Mouse (Mus musculus): Measurements from ENCODE around the gene P4hb.
A peak's percentile ranks its signal among the peaks of the same experiment; 100 is the strongest.
"Not testable (repeated sequence)": the region's sequence is repeated elsewhere in the genome, so short reads cannot be mapped to it uniquely, and the experiment has no call there.

The P4hb gene

DNA sequence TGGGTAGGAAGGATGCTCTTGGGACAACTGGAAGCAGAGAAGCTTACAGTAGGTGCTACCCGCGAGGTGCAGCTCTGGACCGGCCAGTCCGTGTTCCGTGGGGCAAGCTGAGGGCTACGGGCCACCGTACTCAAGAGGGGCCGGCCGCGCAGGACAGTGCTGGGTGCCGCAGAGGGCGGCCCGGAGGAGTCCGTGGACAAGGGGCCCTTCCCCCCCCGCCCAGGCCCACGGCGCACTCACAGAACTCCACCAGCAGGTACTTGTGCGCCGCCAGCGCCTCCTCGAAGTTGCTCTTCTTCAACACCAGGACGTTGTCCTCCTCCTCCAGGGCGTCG, 669 bp downstream of the P4hb start:
- DNase-seq (ENCODE audit: low read depth), result no peak

GRCm38 (mm10) chr11:120571754-120572416, 1.2 kb downstream of the P4hb start:
- no peak for DNase-seq (ENCODE audit: low read depth)

DNA sequence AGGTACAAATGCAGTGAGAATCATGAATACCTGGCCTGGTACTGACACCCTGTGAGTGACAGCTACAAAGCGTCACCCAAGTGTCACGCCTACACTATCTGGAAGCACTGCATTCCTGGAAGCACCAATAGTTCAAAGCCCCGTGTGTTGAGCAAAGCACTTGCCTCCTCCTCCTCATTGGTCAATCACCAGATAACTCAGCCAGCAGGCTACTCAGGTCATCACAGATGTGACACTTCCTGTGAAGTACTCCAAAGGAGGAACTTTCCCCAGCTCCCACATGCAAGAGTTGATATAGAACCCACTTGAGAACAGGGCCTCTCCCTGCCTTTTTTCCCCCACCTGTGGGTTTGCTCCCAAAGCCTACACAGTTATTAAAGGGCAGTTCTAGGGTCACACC, 1.9 kb downstream of the P4hb start:
- DNase-seq (ENCODE audit: low read depth), result no peak

GRCm38 (mm10) chr11:120568324-120568723, 4.7 kb downstream of the P4hb start:
- DNase-seq (ENCODE audit: low read depth), result no peak

GRCm38 (mm10) chr11:120565114-120565513, 7.9 kb downstream of the P4hb start:
- no peak for DNase-seq (ENCODE audit: low read depth)

DNA sequence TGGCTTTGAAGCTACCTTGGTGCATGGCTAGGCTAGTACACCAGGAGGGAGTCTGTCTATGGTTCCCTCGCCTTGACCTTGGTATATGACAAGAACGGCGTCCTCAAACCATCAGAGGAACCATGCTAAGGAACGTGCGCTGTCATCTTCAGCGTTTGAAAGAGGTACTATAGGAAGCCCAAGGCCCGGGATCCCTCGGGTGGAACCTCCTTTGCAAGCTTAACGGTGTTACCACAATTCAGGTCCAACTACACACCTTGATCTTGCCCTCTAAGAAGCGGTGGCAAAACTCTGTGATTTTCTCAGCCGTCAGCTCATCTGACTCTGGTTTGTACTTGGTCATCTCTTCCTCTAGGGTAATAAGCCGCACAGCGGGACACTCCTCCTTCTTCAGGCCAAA, 10.1 kb downstream of the P4hb start:
- DNase-seq (ENCODE audit: low read depth), result no peak

DNA sequence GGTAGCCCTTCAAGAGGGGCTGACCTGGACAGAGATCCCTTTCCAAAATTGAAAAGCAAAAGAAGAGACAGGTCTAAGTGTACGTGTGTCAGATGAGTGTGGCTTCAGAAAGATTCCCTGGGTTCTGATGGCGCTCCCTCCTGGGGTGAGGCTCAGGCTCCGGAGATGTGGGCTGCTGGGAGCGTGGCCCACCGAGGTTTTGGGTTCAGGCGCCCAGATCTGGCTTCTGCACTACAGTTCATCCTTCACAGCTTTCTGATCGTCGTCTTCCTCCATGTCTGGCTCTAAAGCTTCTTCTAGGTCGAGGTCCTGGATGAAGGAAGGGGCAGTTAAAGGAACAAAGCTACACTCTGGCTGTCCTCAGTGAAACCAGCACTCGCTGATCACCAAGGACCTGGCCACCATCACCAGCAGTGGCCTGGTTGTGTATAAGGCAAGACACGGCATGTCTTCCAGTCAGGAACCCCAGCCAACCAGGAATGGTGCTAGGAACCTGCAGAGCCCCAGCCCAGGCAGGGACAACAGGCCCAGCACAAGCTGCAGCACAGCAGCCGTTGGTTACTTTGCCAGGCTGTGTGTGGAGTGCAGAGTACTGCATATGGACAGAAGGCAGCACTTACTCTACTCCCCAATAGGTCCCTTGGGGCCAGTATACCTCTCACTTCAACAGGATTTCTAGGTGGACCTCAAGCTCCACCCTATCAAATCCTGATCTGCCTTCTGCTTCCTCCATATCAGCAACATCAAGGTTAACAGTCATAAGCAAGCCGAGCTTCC, 11.9 kb downstream of the P4hb start:
- no peak for DNase-seq (ENCODE audit: low read depth)

DNA sequence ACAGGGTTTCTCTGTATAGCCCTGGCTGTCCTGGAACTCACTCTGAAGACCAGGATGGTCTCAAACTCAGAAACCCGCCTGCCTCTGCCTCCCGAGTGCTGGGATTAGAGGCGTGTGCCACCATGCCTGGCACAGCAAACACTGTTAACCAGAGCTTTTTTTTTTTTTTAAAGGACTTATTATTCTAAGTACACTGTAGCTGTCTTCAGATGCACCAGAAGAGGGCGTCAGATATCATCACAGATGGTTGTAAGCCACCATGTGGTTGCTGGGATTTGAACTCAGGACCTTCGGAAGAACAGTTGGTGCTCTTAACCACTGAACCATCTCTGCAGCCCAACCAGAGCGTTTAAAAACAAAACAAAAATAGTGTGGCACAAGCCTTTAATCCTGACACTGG, 14.2 kb downstream of the P4hb start:
- DNase-seq (ENCODE audit: low read depth), result not testable (repeated sequence)

DNA sequence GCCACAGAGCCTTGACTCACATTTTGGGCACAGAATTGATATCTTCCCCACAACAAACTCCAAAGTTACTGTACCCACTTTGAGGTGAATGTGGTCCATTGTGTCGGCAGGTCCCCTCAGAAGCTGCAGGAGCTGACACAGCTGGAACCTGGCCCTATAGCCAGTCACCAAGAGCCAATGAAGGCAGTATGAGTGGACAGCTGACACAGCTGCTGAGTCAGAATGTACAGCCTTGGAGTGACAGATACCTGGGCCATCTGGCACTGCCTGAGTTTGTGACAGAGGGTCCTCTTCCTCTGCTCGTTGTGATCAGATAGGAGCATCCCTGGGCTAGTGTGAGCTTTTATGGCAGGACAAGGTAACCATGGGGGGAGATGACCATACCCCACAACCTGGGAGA, 17.8 kb downstream of the P4hb start:
- DNase-seq (ENCODE audit: low read depth), result no peak

DNA sequence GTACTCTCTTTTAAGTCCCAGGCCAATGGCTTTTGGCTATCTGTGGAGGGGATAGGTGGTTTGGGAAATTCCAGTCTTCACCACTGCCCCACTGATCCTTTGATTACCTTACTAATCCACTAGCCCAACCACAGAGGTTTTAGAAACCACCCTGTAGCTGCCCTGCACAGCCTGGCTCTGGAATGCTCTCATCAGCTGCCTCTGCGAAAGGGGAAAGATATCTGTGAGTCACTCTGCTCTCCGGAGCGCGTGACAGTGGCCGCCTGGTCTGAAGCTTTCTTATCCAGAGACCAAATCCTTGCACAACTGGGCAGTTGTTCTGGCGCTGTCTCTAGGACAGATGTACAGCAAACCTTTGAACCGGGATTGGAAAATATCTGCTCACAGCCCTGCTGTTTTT, 18.2 kb downstream of the P4hb start:
- no peak for DNase-seq (ENCODE audit: low read depth)

- no peak for DNase-seq (ENCODE audit: low read depth)
Measured at GRCm38 (mm10) chr11:120552736-120553135, 20.3 kb downstream of the P4hb start.

DNA sequence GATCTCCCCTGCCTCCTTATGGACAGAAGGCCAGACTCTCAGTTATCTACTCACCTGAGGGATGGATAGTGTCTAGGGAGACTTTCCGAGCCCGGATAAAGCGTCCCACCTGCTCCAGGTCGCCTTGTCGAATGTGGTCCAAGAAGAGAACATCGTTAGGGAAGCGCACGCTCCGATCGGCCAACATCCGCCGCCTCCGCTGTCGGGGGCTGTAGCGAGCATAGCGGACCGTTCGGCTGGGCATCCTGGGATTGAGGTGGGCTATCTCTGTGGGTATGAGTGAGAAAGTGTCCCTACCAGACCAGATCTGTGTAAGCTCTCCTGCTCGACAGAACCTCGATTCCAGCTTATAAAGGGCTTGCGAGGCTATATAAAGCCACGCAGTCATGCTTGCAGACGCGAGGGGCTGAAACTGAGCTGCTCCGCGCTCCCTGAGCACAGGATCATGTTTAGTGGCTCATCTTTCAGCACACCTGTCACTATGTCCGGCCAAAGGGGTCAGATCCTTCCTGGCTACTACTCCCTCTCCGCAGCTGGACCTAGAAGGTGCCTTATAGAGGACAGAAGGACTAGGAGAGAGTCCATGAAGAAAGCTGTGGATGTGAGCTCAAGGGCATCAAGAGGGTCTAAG, 22.1 kb downstream of the P4hb start, which contains the start of gene Ppp1r27:
TSS of gene Ppp1r27 (minus strand) at position 323 of the 631 bp plus-strand sequence.
- DNase-seq (ENCODE audit: low read depth), result no peak

DNA sequence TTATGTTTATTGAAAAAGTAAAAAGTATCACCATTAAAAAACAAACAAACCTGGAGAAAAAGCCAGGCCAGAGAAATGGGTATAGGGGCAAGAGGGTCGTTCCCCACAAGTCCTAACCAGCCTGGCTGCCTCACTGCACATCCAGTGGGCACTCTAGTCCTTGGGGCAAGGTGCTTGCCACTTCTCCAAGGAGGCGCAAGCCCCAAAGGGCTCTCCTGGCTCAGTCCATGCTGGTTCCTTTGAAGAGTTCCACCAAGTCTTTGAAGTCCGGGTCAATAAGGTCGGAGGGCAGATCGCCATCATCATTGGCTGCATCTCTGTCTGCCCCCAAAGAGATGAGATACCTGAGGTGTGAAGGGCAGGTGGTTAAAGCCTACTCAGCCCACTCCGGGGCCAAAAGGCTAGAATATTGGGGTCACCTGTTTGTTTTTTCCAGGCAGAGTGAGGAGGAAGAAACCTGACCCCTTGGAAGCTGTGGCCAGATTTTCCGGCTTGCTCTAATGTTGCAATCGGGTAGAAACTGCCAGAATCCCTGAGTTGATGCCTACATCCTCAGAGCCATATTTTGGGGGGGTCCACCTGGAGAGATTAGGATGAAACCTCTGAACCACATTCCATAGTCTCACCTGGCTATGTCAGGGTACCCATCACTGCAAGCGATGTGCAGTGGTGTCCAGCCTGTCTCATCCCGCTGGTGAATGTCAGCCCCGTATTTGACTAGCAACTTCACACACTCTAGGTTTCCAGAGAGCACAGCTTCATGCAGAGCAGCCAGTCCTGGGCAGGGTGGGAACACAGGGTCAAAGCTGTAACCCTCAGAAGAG, 22.9 kb downstream of the P4hb start:
- DNase-seq (ENCODE audit: low read depth), result no peak

DNA sequence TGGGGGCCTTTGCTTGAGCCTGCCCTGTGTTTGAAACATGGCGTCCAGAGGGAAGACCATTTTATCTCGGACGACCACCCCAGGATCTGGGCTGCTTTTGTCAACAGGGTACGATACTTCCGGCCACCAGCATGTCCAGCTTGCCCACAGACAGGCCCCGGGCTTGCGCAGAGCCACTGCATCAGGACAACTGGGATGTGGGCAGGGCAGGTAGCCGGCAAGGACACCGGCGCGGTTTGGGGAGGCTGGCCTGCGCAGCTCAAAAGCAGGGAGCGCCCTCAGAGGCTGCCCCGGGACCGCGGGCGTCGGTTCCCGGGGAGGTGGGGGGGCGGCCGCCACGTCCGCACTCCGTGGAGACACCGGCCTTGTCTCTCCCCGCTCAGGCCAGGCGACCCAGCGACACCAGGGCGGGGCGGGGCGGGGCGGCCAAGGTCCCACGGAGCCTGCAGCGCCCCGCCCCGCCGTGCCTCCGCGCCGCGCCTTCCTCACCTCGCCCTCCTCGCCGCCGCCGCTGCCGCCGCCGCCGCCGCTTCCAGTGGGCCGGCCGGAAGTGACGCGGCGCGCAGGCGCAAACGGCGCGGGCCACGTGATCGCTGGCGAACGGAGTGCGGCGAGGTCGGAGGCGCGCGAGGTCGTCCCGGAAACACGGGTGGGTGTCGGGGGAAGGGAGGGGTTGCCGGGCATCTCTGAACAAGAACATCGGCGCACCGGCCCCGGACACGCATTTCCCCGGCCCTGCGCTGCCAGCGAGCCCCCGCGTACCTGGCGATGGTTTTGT, 23.7 kb downstream of the P4hb start, which contains the start of gene Mcrip1:
TSS of gene Mcrip1 (minus strand) at position 560 of the 778 bp plus-strand sequence.
- peak; percentile 80 for DNase-seq (ENCODE audit: low read depth)

DNA sequence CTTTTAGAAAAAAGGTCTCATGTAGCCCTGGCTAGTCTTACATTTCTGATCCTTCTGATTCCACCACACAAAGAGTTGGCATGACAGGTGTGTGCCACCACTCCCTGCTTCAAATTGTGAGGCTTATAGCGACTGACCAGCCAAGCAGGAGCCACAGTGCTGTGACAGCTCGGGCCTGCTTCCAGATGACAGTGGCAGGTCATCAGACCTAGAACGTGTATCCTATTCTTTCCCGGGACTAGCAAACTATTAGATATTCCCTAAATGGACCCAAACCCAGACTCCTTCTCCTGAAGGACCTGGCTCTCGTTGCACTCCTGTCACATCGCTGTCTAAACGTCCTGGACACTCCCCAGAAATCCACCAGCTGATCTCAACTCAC, 24.3 kb downstream of the P4hb start:
- no peak for DNase-seq (ENCODE audit: low read depth)

DNA sequence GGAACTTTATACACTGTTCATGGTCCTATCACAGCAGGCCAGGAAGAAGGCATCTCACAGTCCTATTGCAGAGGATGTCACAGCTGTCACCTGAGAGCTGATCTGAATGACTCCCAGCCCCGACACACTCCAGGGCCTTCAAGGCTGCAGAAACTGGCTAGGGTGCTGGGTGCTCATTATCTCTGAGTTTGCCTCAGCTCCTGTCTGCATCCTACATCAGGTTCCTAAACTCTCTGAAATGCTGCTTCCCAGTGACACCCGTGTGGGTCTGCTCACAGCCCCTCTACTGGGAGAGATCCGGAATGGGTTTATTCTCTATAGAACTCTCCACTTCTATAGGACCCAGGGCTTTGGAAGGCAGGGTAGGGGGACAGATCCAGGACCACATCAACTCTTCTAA, 24.8 kb downstream of the P4hb start:
- no peak for DNase-seq (ENCODE audit: low read depth)

- no peak for DNase-seq (ENCODE audit: low read depth)
Measured at GRCm38 (mm10) chr11:120547469-120547868, 25.6 kb downstream of the P4hb start.

GRCm38 (mm10) chr11:120545964-120546363, 27.1 kb downstream of the P4hb start:
- DNase-seq (ENCODE audit: low read depth), result no peak

DNA sequence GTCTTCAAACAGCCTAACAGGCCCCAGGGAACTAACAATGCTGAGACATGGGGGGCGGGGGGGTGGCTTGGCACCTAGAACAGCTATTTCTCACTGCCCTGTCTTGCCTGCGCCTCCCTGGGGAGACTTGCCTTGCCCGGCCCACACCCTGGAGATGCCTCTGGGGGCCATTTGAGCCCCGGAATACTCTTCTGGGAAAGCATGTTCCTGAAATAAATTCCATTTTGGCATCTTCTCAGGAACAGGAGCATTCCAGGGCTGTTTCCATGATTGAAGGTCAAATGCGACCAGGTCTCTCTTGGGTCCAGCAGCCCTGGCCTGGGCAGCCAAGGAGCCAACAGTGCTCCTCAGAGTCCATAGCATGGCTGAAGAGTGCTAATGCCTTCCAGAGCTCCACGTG, 30.7 kb downstream of the P4hb start:
- no peak for DNase-seq (ENCODE audit: low read depth)

GRCm38 (mm10) chr11:120541907-120542306, 31.1 kb downstream of the P4hb start:
- no peak for DNase-seq (ENCODE audit: low read depth)

- no peak for DNase-seq (ENCODE audit: low read depth)
Measured at GRCm38 (mm10) chr11:120539285-120540014, 33.6 kb downstream of the P4hb start.
